Mouse (Mus musculus): ENCODE results near the gene Vamp2. TPM values are rescaled to one million over a fixed set of nuclear protein-coding genes. Genes with fewer than 3 reads are reported as not detected.
"Not testable (repeated sequence)": the region's sequence is repeated elsewhere in the genome, so short reads cannot be mapped to it uniquely, and the experiment has no call there.

The Vamp2 gene
- polyA plus RNA-seq, 1 experiment from 2014 or later: 333 TPM

- 89% methylated on average over 12 of the region's 12 CpGs for whole genome bisulfite sequencing
- no peak for ATAC-seq (replicated peaks)
Observed at GRCm38 (mm10) chr11:69089616-69090290, 1.5 kb downstream of the Vamp2 start.

GRCm38 (mm10) chr11:69090367-69090766 is 2.1 kb downstream of the Vamp2 start:
- 61% methylated on average over 6 of the region's 6 CpGs for WGBS
- no peaks in the 10 kb centered on the region for H3K27me3 ChIP-seq (replicated peaks)
- H3K9me3 ChIP-seq: no peaks in the 10 kb centered on the region
- H3K4me2 ChIP-seq: peak overlapping the region; percentile 95
- H3K9ac ChIP-seq: 0 out of 2 replicates have a peak overlapping the region, but pooled peaks have one; percentile 98
- H3K27ac ChIP-seq: no peak overlapping the region
- no peak overlapping the region for H3K4me3 ChIP-seq
- peaks cover 45% of the 10 kb centered on the region for H3K4me1 ChIP-seq
- peaks cover 9% of the 10 kb centered on the region; the same call in 1 of the 2 replicates for H3K36me3 ChIP-seq (replicated peaks)
- no peak for ATAC-seq (replicated peaks)

More at GRCm38 (mm10) chr11:69089616-69090290, 1.5 kb downstream of the Vamp2 start:
- peak overlapping the region; percentile 66 for H3K4me3 ChIP-seq
- H3K4me2 ChIP-seq: peak overlapping the region; percentile 95
- no peaks in the 10 kb centered on the region for H3K27me3 ChIP-seq (replicated peaks)
- H3K9ac ChIP-seq: peak overlapping the region; percentile 98
- H3K27ac ChIP-seq: 0 out of 2 replicates have a peak overlapping the region, but pooled peaks have one; percentile 91
- H3K9me3 ChIP-seq: no peaks in the 10 kb centered on the region
- H3K36me3 ChIP-seq (replicated peaks): peaks cover 9% of the 10 kb centered on the region; the same call in 1 of the 2 replicates
- peaks cover 42% of the 10 kb centered on the region for H3K4me1 ChIP-seq

DNA sequence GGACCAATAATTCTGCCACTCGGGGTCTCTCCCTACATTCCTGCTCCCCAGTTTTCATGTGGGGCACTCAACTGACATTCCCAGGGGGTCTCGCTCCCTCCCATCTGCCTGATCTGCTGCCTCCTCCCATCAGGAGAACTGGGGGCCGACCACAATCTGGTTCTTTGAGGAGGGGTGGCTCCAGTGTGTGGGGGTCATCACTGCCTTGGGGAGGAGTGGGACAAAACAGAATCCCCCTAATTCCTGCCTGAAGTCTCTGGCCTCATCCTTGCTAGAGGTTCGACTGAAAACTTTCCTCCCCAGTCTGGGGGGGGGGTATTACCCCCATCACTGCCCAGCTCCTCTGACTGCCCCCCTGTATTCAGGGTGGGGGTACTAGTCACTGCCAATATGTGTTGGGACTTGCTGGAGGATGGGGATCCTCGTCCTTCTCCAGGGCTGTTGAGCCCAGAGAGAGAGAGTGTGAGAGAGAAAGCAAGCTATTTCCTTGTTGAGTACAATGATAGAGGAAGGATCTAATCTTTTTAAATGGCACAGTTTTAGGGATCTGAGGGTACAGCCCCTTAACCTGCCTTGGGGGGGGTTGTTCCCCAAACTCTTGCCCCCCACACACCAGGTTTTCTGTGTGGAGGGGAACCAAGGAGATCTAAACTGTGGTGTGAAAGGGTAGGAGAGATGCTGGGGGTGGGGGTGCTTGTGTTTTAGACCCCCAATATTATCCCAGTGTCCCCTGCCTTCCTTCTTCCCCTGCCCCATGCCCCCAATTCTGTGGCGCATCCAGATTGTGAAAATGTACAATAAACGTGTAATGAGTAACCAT is 3.5 kb downstream of the Vamp2 start:
- Histone ChIP-seq H3K9me3 (no peaks in the 10 kb centered on the region), H3K27ac (no peak overlapping the region), H3K4me2 (no peak overlapping the region), H3K27me3 (replicated peaks) (no peaks in the 10 kb centered on the region), H3K4me3 (no peak overlapping the region), H3K4me1 (peaks cover 58% of the 10 kb centered on the region), H3K9ac (no peak overlapping the region), H3K36me3 (replicated peaks) (peaks cover 9% of the 10 kb centered on the region; the same call in 1 of the 2 replicates)
- 64% methylated on average over 7 of the region's 7 CpGs for WGBS
- ATAC-seq (replicated peaks): no peak

- Histone ChIP-seq H3K9ac (no peak overlapping the region), H3K27ac (no peak overlapping the region), H3K27me3 (replicated peaks) (no peaks in the 10 kb centered on the region), H3K4me3 (no peak overlapping the region), H3K4me1 (peaks cover 62% of the 10 kb centered on the region), H3K4me2 (no peak overlapping the region), H3K9me3 (no peaks in the 10 kb centered on the region), H3K36me3 (replicated peaks) (peaks cover 9% of the 10 kb centered on the region; the same call in 1 of the 2 replicates)
- no peak for ATAC-seq (replicated peaks)
- WGBS: 7% methylated on average over 3 of the region's 3 CpGs
Observed at GRCm38 (mm10) chr11:69092386-69092751, 4.1 kb downstream of the Vamp2 start.

DNA sequence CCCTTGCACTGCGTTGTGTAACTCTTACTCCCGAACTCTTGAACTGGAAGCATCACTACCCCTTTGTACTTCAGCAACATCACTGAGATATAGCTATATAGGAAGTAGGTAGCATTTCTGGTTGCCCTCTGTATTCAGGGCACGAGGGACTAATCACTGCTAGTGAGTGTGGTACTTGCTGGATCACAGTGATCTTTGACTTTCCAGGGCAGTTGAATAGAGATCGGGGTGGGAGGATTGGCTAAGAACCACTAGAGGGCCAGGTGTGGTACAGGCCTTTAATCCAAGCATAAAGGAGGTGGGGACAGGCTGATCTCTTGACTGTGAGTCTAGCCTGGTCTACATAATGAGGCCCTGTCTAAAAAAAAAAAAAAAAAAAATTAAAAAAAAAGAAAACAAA is 4.6 kb downstream of the Vamp2 start:
- WGBS: 89% methylated on average over 4 of the region's 4 CpGs
- Histone ChIP-seq H3K36me3 (replicated peaks) (peaks cover 9% of the 10 kb centered on the region; the same call in 1 of the 2 replicates), H3K4me1 (peaks cover 62% of the 10 kb centered on the region), H3K27me3 (replicated peaks) (no peaks in the 10 kb centered on the region), H3K4me2 (no peak overlapping the region), H3K9me3 (no peaks in the 10 kb centered on the region), H3K4me3 (no peak overlapping the region), H3K9ac (no peak overlapping the region), H3K27ac (no peak overlapping the region)
- ATAC-seq (replicated peaks): no peak

- Histone ChIP-seq H3K4me1 (peaks cover 69% of the 10 kb centered on the region), H3K27ac (peak overlapping the region; percentile 82; the same call in 1 of the 2 replicates), H3K4me2 (peak overlapping the region; percentile 82; the same call in 1 of the 2 replicates)
- ATAC-seq (replicated peaks); H3K9me3 ChIP-seq; H3K4me3 ChIP-seq; H3K9ac ChIP-seq; H3K27me3 ChIP-seq (replicated peaks); H3K36me3 ChIP-seq (replicated peaks): not testable (repeated sequence)
- WGBS: 90% methylated on average over 7 of the region's 7 CpGs
Observed at GRCm38 (mm10) chr11:69093856-69094255, 5.6 kb downstream of the Vamp2 start.

GRCm38 (mm10) chr11:69094697-69095429 is 6.6 kb downstream of the Vamp2 start, which contains the start of gene Per1:
Per1 (plus strand) TSS chr11:69095217.
- Histone ChIP-seq H3K27me3 (replicated peaks) (no peaks in the 10 kb centered on the region), H3K4me1 (peaks cover 70% of the 10 kb centered on the region), H3K27ac (peak within 1 kb of the TSS; percentile 82), H3K9me3 (no peaks in the 10 kb centered on the region), H3K36me3 (replicated peaks) (peaks cover 6% of the 10 kb centered on the region; the same call in 1 of the 2 replicates), H3K4me2 (peak within 1 kb of the TSS; percentile 82), H3K4me3 (peak within 1 kb of the TSS; percentile 47), H3K9ac (peak within 1 kb of the TSS; percentile 46)
- WGBS: under 1% methylated on average over 37 of the region's 37 CpGs
- peak; percentile 95 for ATAC-seq (replicated peaks)

- peaks cover 68% of the 10 kb centered on the region for H3K4me1 ChIP-seq
- WGBS: 2% methylated on average over 27 of the region's 27 CpGs
Observed at GRCm38 (mm10) chr11:69095511-69096231, 7.4 kb downstream of the Vamp2 start.

DNA sequence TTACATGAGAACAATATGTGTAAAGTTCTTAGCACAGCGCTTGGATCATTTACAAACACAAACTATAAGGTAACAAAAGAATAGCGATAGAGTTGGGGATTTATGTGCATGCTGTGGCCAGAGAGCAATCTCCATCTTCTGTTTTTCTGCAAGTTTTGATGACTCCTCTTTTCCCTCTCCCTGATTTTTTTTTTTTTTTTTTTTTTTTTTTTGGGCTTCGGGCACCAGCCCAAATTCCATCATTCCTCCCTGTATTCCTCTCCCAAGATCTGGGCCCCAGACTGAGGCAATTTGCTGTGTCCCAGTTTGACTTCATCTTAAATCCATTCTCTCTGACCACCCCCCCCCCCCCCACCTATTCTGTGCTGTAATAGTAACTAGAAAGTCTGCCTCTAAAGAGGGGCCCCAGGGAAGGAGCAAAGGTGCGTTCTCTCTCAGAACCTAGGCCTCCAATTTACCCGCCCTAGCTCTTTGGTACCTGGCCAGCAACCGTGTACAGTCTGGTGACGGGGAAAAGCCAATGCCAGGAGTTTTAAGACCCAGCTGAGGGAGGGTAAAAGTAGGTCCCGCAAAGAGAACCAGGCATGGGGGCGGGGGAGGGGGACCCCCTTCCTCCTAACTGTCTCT is 8.2 kb downstream of the Vamp2 start:
- Histone ChIP-seq H3K4me2 (peak overlapping the region; percentile 82), H3K4me3 (peak overlapping the region; percentile 47), H3K9ac (peak overlapping the region; percentile 2; the same call in 1 of the 2 replicates), H3K9me3 (no peaks in the 10 kb centered on the region), H3K36me3 (replicated peaks) (no peaks in the 10 kb centered on the region; the same call in 1 of the 2 replicates), H3K4me1 (peaks cover 68% of the 10 kb centered on the region), H3K27ac (peak overlapping the region; percentile 78), H3K27me3 (replicated peaks) (no peaks in the 10 kb centered on the region)
- 17% methylated on average over 9 of the region's 9 CpGs for WGBS
- no peak for ATAC-seq (replicated peaks)

More at GRCm38 (mm10) chr11:69095511-69096231, 7.4 kb downstream of the Vamp2 start:
- H3K36me3 ChIP-seq (replicated peaks): no peaks in the 10 kb centered on the region; the same call in 1 of the 2 replicates
- peak overlapping the region; percentile 76 for H3K27ac ChIP-seq
- H3K4me2 ChIP-seq: peak overlapping the region; percentile 82
- H3K9ac ChIP-seq: peak overlapping the region; percentile 46
- H3K4me3 ChIP-seq: peak overlapping the region; percentile 47
- no peak for ATAC-seq (replicated peaks)
- H3K27me3 ChIP-seq (replicated peaks): no peaks in the 10 kb centered on the region
- H3K9me3 ChIP-seq: no peaks in the 10 kb centered on the region

DNA sequence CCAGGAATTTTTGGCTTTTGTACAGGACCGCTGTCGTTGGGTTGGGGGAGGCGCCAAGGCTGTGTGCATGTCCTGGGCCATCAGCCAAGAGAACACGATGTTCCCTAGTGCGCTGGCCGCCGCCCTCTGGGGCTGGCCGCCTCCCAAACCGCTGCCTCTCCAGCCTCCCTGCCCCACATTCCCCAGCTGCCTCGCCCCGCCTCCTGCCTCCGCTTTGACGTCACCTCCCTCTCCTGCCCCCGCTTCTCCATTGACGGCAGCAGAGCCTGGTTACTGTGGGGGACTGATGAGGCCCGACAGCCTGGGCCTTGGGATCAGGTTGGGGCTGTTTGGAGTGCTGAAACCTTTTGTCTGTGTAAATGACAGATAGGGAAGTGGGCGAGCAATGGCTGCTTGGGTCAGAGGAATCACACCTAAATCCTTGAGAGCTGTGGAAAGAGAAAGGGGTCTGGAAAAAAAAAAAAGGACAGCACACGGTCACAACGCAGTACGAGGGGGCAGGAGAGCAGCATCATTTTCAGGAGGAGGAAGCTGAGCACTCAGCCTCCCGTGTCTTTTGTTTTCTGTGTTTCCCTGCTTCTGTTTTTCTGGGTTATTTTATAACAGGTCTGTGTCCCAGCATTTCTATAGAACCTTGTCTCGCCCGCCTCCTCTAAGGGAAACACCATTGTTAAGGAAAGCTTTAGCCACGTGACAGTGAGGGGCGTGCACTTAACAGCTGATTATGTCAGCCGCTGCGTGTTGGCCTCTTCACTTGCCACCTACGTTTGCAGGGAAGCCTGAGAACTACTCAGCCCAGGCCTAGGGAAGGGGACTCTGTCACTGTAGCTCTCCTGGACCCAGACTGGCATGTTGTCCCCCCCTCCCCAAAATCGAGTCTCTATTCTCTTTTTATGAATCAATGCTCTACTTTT is 9.0 kb downstream of the Vamp2 start:
- Histone ChIP-seq H3K4me1 (peaks cover 68% of the 10 kb centered on the region), H3K27ac (peak overlapping the region; percentile 78), H3K9me3 (no peaks in the 10 kb centered on the region), H3K4me2 (peak overlapping the region; percentile 80), H3K4me3 (peak overlapping the region; percentile 26), H3K9ac (peak overlapping the region; percentile 2; the same call in 1 of the 2 replicates), H3K27me3 (replicated peaks) (no peaks in the 10 kb centered on the region), H3K36me3 (replicated peaks) (peaks cover 8% of the 10 kb centered on the region; the same call in 1 of the 2 replicates)
- ATAC-seq (replicated peaks): no peak
- 3% methylated on average over 29 of the region's 29 CpGs for WGBS

Data from midbrain, embryonic 15.5 days (tissue).